Mouse (Mus musculus) G1E-ER4 (cell line): ENCODE data around the gene Adgrd1. TPM values are rescaled to one million over a fixed set of nuclear protein-coding genes. Genes with fewer than 3 reads are reported as not detected.

Experiments
- GATA1 ChIP-seq: IDR thresholded peaks from one replicate; pipeline ENCODE4 v1.8.0; 2012; ENCODE audit warnings: low read length, inconsistent platforms
- polyA plus RNA-seq: library from polyadenylated mRNA; stranded (reverse); fragments of >175 nt; gene quantifications from 2 replicates; pipeline ENCODE4 v1.2.3, GENCODE M21; 2012

The Adgrd1 gene
- polyA plus RNA-seq, 1 experiment, result not detected

DNA sequence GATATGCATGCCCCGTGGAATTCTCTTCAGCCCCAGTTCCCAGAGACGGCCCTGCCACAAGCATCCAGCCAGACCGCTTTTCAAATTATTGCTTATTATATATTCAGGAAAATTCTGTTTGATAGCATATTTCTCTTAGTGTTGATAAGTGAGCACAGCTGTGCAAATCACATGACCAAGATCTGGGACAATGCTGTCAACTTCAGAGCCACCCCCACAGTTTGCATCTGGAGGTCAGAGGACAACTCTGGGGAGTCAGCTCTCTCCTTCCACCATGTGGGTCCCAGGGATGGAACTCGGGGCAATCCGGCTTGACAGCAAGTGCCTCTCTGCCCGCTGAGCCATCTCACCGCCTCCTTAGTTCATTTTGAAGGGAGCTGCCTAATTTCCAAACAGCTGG lies 69.0 kb downstream of the Adgrd1 start:
- no peak for TF ChIP-seq GATA1

- TF ChIP-seq GATA1, result no peak
Observed at GRCm38 (mm10) chr5:129169090-129169489, 72.5 kb downstream of the Adgrd1 start.

GRCm38 (mm10) chr5:129169567-129169966 lies 73.0 kb downstream of the Adgrd1 start:
- no peak for TF ChIP-seq GATA1

DNA sequence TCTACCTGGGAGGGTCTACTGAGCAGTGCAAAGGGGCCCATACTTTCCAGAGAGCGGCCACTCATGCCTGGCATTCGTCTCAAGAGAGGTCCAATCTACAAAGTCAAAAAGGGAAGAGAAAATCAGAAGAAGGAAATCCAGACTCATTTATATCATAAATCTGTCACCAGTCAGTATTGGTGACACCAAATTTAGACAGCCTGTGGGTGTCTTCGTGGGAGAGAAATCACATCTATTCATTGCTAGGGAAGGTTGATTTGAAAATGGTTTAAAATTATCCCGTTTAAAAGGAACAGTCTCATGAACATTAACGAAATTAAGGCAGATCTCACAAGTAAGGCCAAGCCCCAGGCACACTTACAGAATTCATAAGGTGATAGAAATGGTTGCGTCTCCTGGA lies 76.0 kb downstream of the Adgrd1 start:
- no peak for TF ChIP-seq GATA1

DNA sequence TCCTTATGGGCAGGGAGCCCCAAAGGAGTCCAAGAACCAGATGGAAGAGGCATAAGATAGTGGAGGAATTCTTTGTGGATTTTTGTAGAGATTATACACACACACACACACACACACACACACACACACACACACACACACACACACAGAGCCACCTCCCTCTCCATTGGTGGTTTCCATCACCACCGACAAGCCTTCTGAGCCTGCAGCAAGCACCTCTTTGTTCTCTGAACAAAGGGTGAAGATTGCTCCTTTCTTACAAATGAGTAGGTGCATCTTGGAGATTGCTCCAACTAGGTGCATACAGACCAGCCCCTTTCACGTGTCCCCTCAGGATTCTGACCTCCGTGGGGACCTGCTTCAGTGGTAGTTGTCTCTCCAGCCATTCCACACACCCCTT lies 79.4 kb downstream of the Adgrd1 start:
- TF ChIP-seq GATA1, result no peak

DNA sequence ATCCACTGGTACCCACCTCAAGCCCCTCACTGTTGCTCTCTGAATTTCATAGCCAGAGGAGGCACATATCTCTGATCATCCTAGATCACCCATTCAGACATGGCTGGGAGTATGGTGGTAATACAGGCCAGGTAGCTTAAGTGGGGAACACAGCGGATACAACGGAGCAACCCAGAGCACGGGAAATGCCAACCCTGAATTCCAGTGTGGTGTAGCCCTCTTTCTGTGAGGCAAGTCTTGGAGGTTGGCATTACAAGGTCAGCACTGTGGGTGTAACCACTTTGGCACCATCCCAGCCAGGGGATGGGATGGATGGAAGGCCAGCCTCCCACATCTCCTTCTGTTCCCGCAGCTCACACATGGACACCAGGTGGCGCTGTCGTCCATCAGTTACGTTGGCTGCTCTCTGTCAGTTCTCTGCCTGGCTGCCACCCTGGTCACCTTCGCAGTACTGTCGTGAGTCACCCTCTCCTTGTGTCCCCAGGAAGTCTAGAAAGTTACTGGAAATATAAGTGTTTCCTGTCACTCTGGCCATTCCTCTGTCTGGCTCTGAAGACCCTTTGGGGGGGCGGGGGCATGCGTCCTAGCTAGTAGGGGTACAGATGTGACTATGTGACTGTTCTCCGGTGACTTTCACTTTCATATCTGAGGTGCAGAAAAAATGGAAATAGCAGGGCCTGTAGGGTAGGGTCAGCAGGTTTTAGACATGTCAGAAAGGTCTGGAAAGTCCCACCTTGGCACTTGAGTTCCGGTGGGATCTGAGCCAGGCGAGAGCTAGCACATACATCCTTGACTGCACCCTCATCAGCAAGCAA lies 81.4 kb downstream of the Adgrd1 start:
- TF ChIP-seq GATA1, result no peak

DNA sequence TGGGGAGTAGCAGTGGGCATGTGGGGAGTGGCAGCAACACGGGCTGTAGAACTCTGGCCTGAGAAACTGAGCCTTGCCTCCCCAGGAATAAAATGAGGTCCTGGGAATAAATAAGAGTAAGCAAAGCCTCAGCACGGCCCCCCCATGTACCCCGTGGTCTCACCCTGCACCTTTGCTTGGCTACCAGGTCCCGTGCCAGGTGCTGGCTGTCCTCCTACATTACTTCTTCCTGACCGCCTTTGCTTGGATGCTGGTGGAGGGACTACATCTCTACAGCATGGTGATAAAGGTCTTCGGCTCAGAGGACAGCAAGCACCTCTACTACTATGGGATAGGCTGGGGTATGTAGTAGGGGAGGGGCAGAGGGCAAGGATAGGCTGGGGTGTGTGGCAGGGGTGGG lies 82.8 kb downstream of the Adgrd1 start:
- TF ChIP-seq GATA1, result no peak

DNA sequence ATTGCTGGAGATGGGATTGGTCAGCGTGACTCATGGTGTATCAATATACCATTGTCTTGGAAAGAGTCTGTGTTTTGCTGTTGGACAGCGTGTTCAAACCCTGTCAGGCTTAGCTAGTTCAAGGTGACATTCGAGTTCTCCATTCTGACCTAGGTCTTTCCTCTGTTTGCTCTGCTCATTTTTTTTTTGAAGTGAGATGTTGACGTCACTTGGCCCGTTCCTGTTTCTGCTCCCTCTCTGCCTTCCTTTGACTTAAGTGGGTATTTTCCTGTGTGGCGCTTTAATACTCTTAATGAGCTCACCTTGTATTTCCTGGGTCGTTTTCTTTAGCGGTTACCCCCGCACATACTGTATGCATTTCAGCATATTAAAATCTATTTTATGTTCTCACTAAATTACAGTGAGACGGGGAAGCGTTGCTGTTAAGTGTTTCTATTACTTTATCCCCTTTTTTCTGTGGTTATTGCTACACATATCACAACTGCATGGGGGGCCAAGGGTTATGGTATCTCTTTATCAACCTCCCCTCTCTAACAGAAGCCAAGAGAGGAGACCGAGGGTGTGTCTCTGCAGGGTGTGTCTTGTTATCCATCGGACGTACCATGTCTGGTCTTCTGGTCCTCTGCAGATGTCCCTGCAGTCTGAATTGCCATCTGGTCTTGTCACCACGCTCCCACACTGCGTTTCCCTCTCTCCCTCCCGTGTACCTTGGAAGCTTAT lies 83.6 kb downstream of the Adgrd1 start:
- no peak for TF ChIP-seq GATA1

DNA sequence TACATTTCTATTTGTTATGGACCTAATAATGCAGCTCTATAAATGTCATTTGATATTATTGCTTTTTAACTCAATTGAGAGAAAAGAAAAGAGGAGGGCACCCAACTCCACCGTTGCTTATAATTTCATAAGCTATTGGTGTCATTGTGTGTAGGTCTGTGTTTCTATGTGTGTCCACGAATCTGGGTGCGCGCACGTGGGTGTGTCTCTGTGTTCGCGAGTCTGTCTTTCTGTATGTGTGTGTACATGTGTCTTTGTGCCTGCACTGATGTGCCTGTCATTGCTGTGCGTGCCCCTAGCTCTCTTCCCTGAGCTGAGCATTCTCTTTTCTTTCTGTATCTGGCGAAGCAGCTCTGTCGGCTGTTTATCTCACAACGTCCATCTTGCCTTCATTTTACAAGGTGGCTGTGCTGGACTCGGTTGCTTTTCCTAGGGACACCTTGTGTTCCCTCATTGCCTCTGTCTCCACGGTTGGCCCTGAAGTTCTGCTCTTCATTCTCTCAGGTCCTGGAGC lies 84.2 kb downstream of the Adgrd1 start:
- no peak for TF ChIP-seq GATA1

- TF ChIP-seq GATA1, result no peak
Observed at GRCm38 (mm10) chr5:129181450-129181849, 84.9 kb downstream of the Adgrd1 start.

GRCm38 (mm10) chr5:129182554-129182953 lies 86.0 kb downstream of the Adgrd1 start:
- no peak for TF ChIP-seq GATA1

DNA sequence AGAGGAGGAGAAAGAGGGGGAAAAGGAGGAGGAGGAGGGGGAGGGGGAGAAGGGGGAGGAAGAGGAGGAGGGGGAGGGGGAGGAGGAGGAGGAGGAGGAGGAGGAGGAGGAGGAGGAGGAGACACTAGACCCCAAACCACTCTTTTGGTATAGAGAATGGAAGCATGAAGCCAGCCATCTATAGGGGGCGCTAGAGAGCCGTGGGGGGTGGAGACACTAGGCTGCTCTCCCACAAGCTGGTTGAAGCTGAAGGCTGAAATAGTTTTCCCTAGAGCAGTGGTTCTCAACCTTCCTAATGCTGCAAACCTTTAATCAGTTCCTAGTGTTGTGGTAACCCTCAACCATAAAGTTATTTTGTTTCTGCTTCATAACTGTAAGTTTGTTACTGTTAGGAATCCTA lies 89.7 kb downstream of the Adgrd1 start:
- TF ChIP-seq GATA1, result no peak

DNA sequence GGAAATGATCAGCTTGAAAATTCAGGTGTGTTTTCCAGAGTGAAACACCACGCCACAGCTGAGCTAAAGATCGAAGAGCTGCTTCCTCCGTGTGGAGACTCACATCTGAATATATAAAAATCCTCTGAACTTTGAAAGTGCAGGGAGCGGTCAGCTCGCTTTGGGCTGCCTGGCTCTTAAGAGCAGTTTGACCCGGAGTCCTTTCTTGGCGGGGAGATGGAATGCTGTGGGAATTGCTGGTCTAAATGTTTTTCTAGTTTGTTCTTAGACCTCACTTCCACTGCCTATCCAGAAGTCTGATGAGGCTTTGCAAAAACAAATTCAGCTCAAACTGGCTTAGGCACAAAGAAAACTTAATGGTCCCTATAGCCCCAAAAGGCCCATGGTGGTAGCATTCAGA lies 90.4 kb downstream of the Adgrd1 start:
- no peak for TF ChIP-seq GATA1

DNA sequence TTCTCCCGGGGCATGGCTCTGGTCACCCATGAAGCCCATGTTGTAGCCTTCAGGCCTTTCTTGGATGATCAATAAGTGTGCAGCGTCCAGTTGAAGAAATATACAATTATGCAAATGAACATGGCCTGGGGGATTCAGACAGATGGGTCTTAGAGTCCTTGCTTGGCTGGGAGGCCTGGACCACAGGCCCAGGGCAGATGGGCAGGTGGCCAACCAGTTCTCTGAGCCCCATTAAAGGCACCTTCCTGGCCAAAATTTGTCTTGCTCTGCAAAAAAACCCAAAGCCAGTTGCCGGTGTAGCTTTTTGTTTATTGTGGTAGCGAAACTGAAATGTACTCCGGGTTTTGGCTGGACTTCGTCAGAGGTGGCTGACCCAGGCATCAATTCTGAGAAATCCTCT lies 92.5 kb downstream of the Adgrd1 start:
- TF ChIP-seq GATA1, result no peak

DNA sequence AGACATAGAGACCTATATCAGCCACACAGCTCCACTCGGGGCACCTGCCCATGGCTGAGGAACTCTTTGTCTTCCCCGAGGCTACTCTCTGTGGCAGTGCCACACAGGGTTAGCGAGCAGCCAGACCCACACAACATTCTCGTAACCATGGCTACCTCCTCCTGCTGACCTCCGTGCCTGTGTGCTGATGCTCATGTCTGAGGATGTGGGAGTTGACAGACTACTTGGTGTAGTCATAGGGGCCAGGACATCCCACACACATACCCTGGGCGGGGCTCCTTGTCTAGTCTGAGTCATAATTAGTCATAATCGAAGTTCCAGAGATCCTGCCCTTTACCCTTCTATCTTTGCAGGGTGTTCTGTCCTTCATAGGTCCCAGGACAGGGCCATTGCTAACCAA lies 93.5 kb downstream of the Adgrd1 start:
- no peak for TF ChIP-seq GATA1

DNA sequence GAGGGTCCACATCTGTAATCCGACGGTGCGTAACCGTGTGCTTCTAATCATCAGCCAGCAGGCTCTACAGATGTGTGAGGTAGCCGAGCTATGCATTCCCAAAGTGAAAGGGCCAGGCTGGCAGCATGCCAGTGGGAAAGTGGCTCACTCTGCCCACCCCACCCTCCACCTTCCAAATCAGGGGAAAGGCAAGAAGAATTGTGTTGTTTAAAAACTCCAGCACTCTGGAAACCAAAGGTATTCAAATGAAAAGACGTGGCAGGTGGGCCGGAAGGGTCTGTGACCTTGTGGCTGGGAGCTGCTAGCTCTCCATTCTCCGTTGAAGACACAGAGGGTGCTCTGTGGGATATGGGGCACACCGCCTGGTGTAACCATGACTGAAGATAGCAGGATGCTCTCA lies 100.0 kb downstream of the Adgrd1 start:
- TF ChIP-seq GATA1, result no peak

GRCm38 (mm10) chr5:129196971-129197519 lies 100.5 kb downstream of the Adgrd1 start:
- no peak for TF ChIP-seq GATA1

DNA sequence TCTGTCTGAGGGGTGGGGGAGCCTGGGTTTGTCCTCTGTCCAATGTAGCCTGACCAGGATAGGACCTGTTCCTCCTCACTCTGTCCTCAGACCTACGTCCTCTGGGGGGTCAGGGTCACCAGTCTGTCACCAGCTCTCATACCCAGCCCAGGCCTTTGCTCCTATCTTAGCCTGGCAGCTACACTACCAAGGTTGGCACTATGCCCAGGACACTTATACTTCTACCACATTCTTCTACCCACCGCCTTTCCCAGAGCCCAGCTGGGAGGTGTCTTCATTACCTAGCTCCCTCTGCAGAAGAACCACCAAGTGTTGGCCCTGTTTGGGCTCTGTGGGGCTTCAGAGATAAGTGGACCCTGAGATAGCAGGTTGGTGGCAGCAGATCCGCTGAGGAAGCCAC lies 103.6 kb downstream of the Adgrd1 start:
- TF ChIP-seq GATA1, result no peak
